Mouse (Mus musculus) stomach, embryonic 16.5 days (tissue): Measurements from ENCODE around the gene Arap2. TPM values are rescaled to one million over a fixed set of nuclear protein-coding genes. Genes with fewer than 3 reads are reported as not detected.
A peak's percentile ranks its signal among the peaks of the same experiment; 100 is the strongest.
"Not testable (repeated sequence)": the region's sequence is repeated elsewhere in the genome, so short reads cannot be mapped to it uniquely, and the experiment has no call there.

Experiments used
- ATAC-seq: fragments of 200-750 bp; cut with Nextera tagmentation; 2 replicates; pipeline ENCODE4 v1.8.0; 2017; ENCODE audit warnings: moderate number of reproducible peaks, moderate TSS enrichment; ENCODE audit not compliant: insufficient read depth, low FRiP score
- H3K27ac ChIP-seq: fragments of 300-500 bp; sonication (generic); 2 replicates; pipeline ENCODE4 v1.5.1; 2014; ENCODE audit warnings: low read length
- H3K27me3 ChIP-seq: fragments of 300-500 bp; sonication (generic); 2 replicates; pipeline ENCODE4 v1.6.1; 2014; ENCODE audit warnings: low read length, control low read depth, mixed read lengths; ENCODE audit not compliant: control insufficient read depth, insufficient read depth
- H3K36me3 ChIP-seq: fragments of 300-500 bp; sonication (generic); 2 replicates; pipeline ENCODE4 v1.6.1; 2014; ENCODE audit warnings: low read length; ENCODE audit not compliant: control insufficient read depth, insufficient read depth
- H3K4me1 ChIP-seq: fragments of 300-500 bp; sonication (generic); 2 replicates; pipeline ENCODE4 v1.6.1; 2014; ENCODE audit warnings: low read length, control low read depth, mixed read lengths; ENCODE audit not compliant: control insufficient read depth, insufficient read depth
- H3K4me2 ChIP-seq: fragments of 300-500 bp; sonication (generic); 2 replicates; pipeline ENCODE4 v1.6.1; 2014; ENCODE audit warnings: low read depth, low read length, mixed read lengths
- H3K4me3 ChIP-seq: fragments of 300-500 bp; sonication (generic); replicated peaks from 2 replicates; pipeline ENCODE4 v1.5.1; 2014; ENCODE audit warnings: mild to moderate bottlenecking, low read length
- H3K9ac ChIP-seq: fragments of 300-500 bp; sonication (generic); 2 replicates; pipeline ENCODE4 v1.6.1; 2014; ENCODE audit warnings: low read length
- H3K9me3 ChIP-seq: fragments of 300-500 bp; sonication (generic); replicated peaks from 2 replicates; pipeline ENCODE4 v1.6.1; 2016; ENCODE audit warnings: low read length, control low read depth; ENCODE audit not compliant: control insufficient read depth
- WGBS: fragments of 180-500 bp; shearing (Covaris S2); extraction: QIAGEN DNeasy Blood & Tissue Kit; methylation state at CpG from one replicate; pipeline ENCODE4 v1.1.7; 2014; 5-methylcytosine and 5-hydroxymethylcytosine counted together
- polyA plus RNA-seq: library from polyadenylated mRNA; unstranded; fragments of >200 nt; fragmentation: Nextera tagmentation; extraction: Ambion mirVana; gene quantifications from 2 replicates; pipeline ENCODE4 v1.2.1, GENCODE M21; 2015

Gene Arap2
- polyA plus RNA-seq, 1 experiment from 2014 or later, result 7.6 TPM

GRCm38 (mm10) chr5:62751692-62752091, 14.3 kb downstream of the Arap2 start:
- WGBS, result 49% methylated on average over 2 of the region's 2 CpGs
- Histone ChIP-seq H3K9me3 (no peaks in the 10 kb centered on the region), H3K27me3 (no peaks in the 10 kb centered on the region), H3K27ac (no peak overlapping the region), H3K4me2 (no peak overlapping the region), H3K4me3 (no peak overlapping the region), H3K36me3 (no peaks in the 10 kb centered on the region), H3K9ac (no peak overlapping the region), H3K4me1 (no peaks in the 10 kb centered on the region)
- no peak for ATAC-seq

DNA sequence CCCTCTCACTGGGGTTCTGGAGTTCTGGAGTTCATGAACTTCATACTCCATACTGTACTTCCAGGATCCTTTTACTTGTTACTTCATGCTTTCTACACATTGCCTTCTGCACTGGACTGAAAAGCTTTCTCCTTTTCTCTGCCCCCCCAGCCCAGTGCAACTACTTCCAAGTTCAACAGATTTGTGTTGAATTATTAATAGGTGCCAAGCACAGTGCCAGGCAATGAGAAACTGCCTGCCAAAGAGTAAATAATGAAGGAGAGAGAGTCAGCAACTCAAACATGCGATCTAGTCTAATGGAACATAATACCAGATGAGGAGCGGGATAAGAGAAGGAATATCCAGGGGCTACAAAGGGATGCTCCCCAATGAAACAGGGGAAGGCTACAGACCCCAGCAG, 17.8 kb downstream of the Arap2 start:
- H3K4me3 ChIP-seq, result no peak overlapping the region
- peaks cover 10% of the 10 kb centered on the region for H3K4me1 ChIP-seq
- no peaks in the 10 kb centered on the region for H3K36me3 ChIP-seq
- ATAC-seq, result no peak
- no peak overlapping the region for H3K4me2 ChIP-seq
- no peaks in the 10 kb centered on the region for H3K27me3 ChIP-seq
- H3K9ac ChIP-seq, result no peak overlapping the region
- WGBS, result 93% methylated on average over 2 of the region's 2 CpGs
- H3K27ac ChIP-seq, result no peak overlapping the region
- H3K9me3 ChIP-seq, result no peaks in the 10 kb centered on the region

DNA sequence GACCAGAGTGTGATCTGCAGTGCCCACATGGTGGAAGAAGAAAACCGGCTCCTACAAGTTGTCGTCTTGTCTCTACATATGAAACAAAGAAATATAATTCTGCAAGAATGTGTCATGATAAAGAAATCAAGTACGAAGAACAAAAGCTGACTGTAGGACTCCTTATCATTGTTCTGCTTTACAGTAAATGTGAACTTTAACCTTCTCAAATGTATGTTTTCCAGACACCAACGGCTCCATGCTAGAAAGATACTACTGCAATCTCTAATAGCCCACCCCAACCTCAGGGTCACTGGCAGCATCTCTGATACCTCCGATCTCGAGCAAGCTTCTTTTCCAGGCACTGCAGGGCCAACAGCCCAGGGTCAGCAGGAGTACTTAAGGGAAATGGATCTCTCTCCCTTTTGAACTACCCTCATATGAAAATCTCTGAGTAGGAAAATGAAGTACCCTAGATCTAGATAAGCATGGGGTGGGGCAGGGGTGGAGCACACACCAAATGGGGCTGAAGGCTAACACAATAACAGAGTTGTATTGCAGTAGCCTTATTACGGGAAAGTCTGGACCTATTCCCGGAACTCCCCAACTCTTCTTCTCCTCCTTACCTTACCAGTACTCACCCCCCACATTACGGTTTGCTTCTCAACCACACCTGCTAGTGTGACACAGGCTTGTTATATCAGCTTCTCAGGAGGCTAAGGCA, 22.6 kb downstream of the Arap2 start:
- 68% methylated on average over 9 of the region's 9 CpGs for WGBS
- Histone ChIP-seq H3K4me1 (peaks cover 10% of the 10 kb centered on the region), H3K27ac (no peak overlapping the region; the same call in 1 of the 2 replicates), H3K36me3 (no peaks in the 10 kb centered on the region), H3K27me3 (no peaks in the 10 kb centered on the region), H3K9ac (no peak overlapping the region), H3K4me3 (no peak overlapping the region), H3K4me2 (no peak overlapping the region), H3K9me3 (no peaks in the 10 kb centered on the region)
- 0 out of 2 replicates have a peak, but pooled peaks have one; percentile 50 for ATAC-seq

DNA sequence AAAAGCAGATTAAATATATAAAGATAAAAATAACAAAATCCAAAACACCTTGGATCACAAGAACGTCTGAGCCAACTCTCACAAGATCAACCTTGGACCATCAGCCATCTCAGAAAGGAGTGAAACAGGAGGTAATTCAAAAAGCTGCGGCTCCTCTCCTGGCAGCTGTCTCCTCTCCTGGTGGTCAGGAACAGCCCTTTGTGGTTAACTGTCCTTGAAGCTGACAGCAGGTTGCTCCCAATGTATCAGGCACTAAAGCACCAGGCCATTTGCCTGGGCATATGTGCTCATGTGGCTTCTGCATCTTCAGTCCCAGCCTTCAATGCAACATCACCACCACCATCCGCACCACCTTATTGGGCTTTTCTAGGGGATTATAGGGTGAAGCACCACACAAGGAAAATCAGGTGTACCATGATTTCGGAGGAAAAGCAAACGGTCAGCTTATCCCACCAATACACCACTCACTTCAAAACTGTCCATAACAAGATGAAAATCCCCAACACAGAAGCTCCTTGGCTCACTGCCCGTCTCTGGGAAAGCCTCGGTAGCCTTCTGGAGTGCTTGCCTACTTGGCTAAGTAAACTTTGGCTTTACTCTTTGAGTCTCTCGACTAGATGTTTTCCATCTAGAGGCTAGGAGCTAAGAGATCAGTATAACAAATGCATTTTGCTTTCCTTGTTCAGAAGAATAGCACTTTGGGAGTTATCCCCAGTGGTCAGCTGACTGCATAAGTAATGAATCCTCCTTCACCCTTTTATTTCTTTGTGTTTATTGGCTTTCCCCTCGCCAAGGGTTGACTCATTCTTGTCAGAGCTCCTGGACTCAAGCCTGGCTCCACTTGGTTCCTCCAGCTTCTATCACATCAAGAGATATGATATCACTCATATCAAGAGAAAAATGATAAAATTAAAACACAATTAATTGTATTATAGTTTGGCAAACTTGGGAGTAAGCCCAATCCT, 26.2 kb downstream of the Arap2 start:
- H3K4me3 ChIP-seq, result no peak overlapping the region
- no peak overlapping the region for H3K27ac ChIP-seq
- H3K27me3 ChIP-seq, result no peaks in the 10 kb centered on the region
- no peak overlapping the region for H3K9ac ChIP-seq
- no peaks in the 10 kb centered on the region for H3K36me3 ChIP-seq
- no peak overlapping the region for H3K4me2 ChIP-seq
- no peak for ATAC-seq
- H3K9me3 ChIP-seq, result no peaks in the 10 kb centered on the region
- H3K4me1 ChIP-seq, result peaks cover 6% of the 10 kb centered on the region; the same call in 1 of the 2 replicates
- WGBS, result 64% methylated on average over 9 of the region's 9 CpGs

GRCm38 (mm10) chr5:62730573-62730972, 35.4 kb downstream of the Arap2 start:
- H3K4me1 ChIP-seq, H3K9me3 ChIP-seq, H3K36me3 ChIP-seq, H3K27me3 ChIP-seq, H3K4me3 ChIP-seq, H3K27ac ChIP-seq, ATAC-seq, H3K9ac ChIP-seq, H3K4me2 ChIP-seq: not testable (repeated sequence)
- WGBS, result 91% methylated on average over 7 of the region's 7 CpGs

DNA sequence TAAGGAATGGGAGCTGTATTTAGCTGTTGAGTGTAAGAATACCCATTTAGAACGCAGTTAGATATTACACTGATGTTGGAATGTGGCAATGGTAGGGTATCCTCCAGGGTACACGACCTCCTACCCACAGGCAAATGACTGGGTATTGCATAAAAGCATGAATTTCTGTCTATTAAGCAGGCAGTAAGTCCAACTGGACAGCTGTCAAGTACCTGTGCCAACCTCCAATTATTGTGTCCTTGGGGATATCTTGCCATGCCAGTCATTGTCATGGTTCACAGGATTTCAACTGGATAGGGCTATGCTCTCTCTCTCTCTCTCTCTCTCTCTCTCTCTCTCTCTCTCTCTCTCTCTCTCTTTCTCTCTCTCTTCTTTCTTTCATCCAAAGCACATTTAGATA, 40.4 kb downstream of the Arap2 start:
- no peak overlapping the region for H3K27ac ChIP-seq
- 82% methylated on average over 2 of the region's 2 CpGs for WGBS
- no peaks in the 10 kb centered on the region for H3K36me3 ChIP-seq
- no peak overlapping the region for H3K4me3 ChIP-seq
- no peaks in the 10 kb centered on the region for H3K9me3 ChIP-seq
- no peak overlapping the region for H3K9ac ChIP-seq
- H3K27me3 ChIP-seq, result no peaks in the 10 kb centered on the region
- no peak for ATAC-seq
- no peak overlapping the region for H3K4me2 ChIP-seq
- no peaks in the 10 kb centered on the region for H3K4me1 ChIP-seq

GRCm38 (mm10) chr5:62723261-62724105, 42.5 kb downstream of the Arap2 start:
- Histone ChIP-seq H3K4me2 (no peak overlapping the region), H3K27ac (no peak overlapping the region), H3K4me3 (no peak overlapping the region), H3K4me1 (no peaks in the 10 kb centered on the region), H3K9ac (no peak overlapping the region), H3K9me3 (no peaks in the 10 kb centered on the region), H3K27me3 (no peaks in the 10 kb centered on the region), H3K36me3 (no peaks in the 10 kb centered on the region)
- 71% methylated on average over 3 of the region's 3 CpGs for WGBS
- ATAC-seq, result no peak

DNA sequence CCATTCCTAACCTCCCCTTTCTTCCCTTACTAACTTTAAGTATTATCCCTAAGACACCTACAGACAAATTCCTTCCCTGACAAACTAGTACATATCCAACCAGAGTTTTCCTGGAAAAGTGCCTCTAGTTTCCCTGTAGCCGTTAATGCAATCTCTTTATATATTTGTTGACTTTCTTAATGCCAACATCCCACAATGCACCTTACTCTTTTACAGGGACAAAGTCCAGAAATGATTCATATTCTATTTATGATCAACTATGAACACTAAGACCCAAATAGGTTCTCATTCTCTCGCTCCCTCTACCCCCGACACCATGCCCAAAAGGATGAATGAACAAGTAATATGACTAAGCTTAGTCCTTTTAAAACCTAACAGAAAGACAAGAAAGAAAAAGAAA, 49.5 kb downstream of the Arap2 start:
- H3K9ac ChIP-seq, result no peak overlapping the region
- 63% methylated on average over 3 of the region's 3 CpGs for WGBS
- no peak overlapping the region for H3K27ac ChIP-seq

More for the DNA sequence above, 49.5 kb downstream of the Arap2 start:
- no peak for ATAC-seq
- Histone ChIP-seq H3K4me1 (peaks cover 7% of the 10 kb centered on the region), H3K36me3 (no peaks in the 10 kb centered on the region), H3K4me3 (no peak overlapping the region), H3K4me2 (no peak overlapping the region), H3K27me3 (no peaks in the 10 kb centered on the region), H3K9me3 (no peaks in the 10 kb centered on the region)
